Mouse (Mus musculus) midbrain, postnatal 0 days (tissue): ENCODE measurements around the gene Insr. TPM values are rescaled to one million over a fixed set of nuclear protein-coding genes. Genes with fewer than 3 reads are reported as not detected.
A peak's percentile ranks its signal among the peaks of the same experiment; 100 is the strongest.

Experiments used
- ATAC-seq: fragments of 200-750 bp; cut with Nextera tagmentation; 2 replicates; pipeline ENCODE4 v1.8.0; 2017; ENCODE audit warnings: moderate number of reproducible peaks, mild to moderate bottlenecking, moderate TSS enrichment, moderate library complexity; ENCODE audit not compliant: low FRiP score
- DNase-seq: peaks from one replicate; pipeline ENCODE4 v3.0.0-alpha.2; 2015; ENCODE audit warnings: low spot score
- H3K27ac ChIP-seq: fragments of 300-500 bp; sonication (generic); 2 replicates; pipeline ENCODE4 v1.5.1; 2014; ENCODE audit warnings: low read depth, mild to moderate bottlenecking, low read length, mixed read lengths
- H3K27me3 ChIP-seq: fragments of 300-500 bp; sonication (generic); 2 replicates; pipeline ENCODE4 v1.6.1; 2014; ENCODE audit warnings: low read length, control low read depth, mixed read lengths; ENCODE audit not compliant: insufficient read depth
- H3K36me3 ChIP-seq: fragments of 300-500 bp; sonication (generic); 2 replicates; pipeline ENCODE4 v1.6.1; 2014; ENCODE audit warnings: low read length, control low read depth, mixed read lengths; ENCODE audit not compliant: insufficient read depth
- H3K4me1 ChIP-seq: fragments of 300-500 bp; sonication (generic); 2 replicates; pipeline ENCODE4 v1.6.1; 2014; ENCODE audit warnings: mild to moderate bottlenecking, control low read depth, antibody characterized with exemption, low read length, mixed read lengths; ENCODE audit not compliant: insufficient read depth
- H3K4me2 ChIP-seq: fragments of 300-500 bp; sonication (generic); 2 replicates; pipeline ENCODE4 v1.6.1; 2014; ENCODE audit warnings: low read depth, mild to moderate bottlenecking, low read length, mixed read lengths; ENCODE audit not compliant: poor library complexity, severe bottlenecking
- H3K4me3 ChIP-seq: fragments of 300-500 bp; sonication (generic); 2 replicates; pipeline ENCODE4 v1.5.1; 2014; ENCODE audit warnings: low read depth, mild to moderate bottlenecking, low read length, moderate library complexity
- H3K9ac ChIP-seq: fragments of 300-500 bp; sonication (generic); replicated peaks from 2 replicates; pipeline ENCODE4 v1.6.1; 2014; ENCODE audit warnings: mild to moderate bottlenecking, low read length, moderate library complexity, mixed read lengths; ENCODE audit not compliant: poor library complexity, severe bottlenecking
- H3K9me3 ChIP-seq: fragments of 300-500 bp; sonication (generic); 2 replicates; pipeline ENCODE4 v1.6.1; 2016; ENCODE audit warnings: low read length, control low read depth
- CTCF ChIP-seq: IDR thresholded peaks from 2 replicates; pipeline ENCODE4 v1.5.1; 2016; ENCODE audit warnings: antibody characterized with exemption, mild to moderate bottlenecking
- WGBS: fragments of 180-500 bp; shearing (Covaris S2); extraction: QIAGEN DNeasy Blood & Tissue Kit; methylation state at CpG from one replicate; pipeline ENCODE4 v1.1.7; 2014; 5-methylcytosine and 5-hydroxymethylcytosine counted together
- polyA plus RNA-seq: library from polyadenylated mRNA; unstranded; fragments of >200 nt; fragmentation: Nextera tagmentation; extraction: Ambion mirVana; gene quantifications from 2 replicates; pipeline ENCODE4 v1.2.1, GENCODE M21; 2015
- total RNA-seq: library from RNA; depleted of rRNA; stranded (reverse); fragments of >200 nt; gene quantifications from 2 replicates; pipeline ENCODE4 v1.2.3, GENCODE M21; 2014

Gene Insr
- total and polyA plus RNA-seq, 2 experiments from 2014 or later: 32.9 to 40.3 TPM

GRCm38 (mm10) chr8:3302131-3302530 lies 22.7 kb upstream of the Insr start:
- TF ChIP-seq CTCF: no peak
- H3K27me3 ChIP-seq: no peaks in the 10 kb centered on the region
- ATAC-seq (no peak), DNase-seq (no peak)
- H3K9me3 ChIP-seq: 0 out of 2 replicates have a peak, but pooled peaks cover 5% of the 10 kb centered on the region
- no peaks in the 10 kb centered on the region for H3K4me1 ChIP-seq
- no peak overlapping the region for H3K9ac ChIP-seq
- H3K4me3 ChIP-seq: no peak overlapping the region
- no peak overlapping the region for H3K27ac ChIP-seq
- no peak overlapping the region for H3K4me2 ChIP-seq
- WGBS: 78% methylated on average over 2 of the region's 2 CpGs
- no peaks in the 10 kb centered on the region for H3K36me3 ChIP-seq

- no peaks in the 10 kb centered on the region for H3K27me3 ChIP-seq
- ATAC-seq (no peak), DNase-seq (no peak)
- WGBS: 86% methylated on average over 5 of the region's 5 CpGs
- no peak overlapping the region for H3K27ac ChIP-seq
- no peak overlapping the region for H3K4me2 ChIP-seq
- TF ChIP-seq CTCF: no peak
- no peaks in the 10 kb centered on the region for H3K36me3 ChIP-seq
- no peaks in the 10 kb centered on the region for H3K4me1 ChIP-seq
- H3K9me3 ChIP-seq: no peaks in the 10 kb centered on the region
- H3K9ac ChIP-seq: no peak overlapping the region
- no peak overlapping the region for H3K4me3 ChIP-seq
Measured at GRCm38 (mm10) chr8:3299322-3299721, 19.9 kb upstream of the Insr start.

- Histone ChIP-seq H3K9me3 (no peaks in the 10 kb centered on the region), H3K4me2 (no peak overlapping the region), H3K36me3 (no peaks in the 10 kb centered on the region), H3K27me3 (no peaks in the 10 kb centered on the region), H3K27ac (no peak overlapping the region), H3K4me3 (no peak overlapping the region), H3K4me1 (no peaks in the 10 kb centered on the region), H3K9ac (no peak overlapping the region)
- peak; percentile 4; the same call in 1 of the 2 replicates for TF ChIP-seq CTCF
- WGBS: 37% methylated on average over 2 of the region's 2 CpGs
- ATAC-seq: no peak
- DNase-seq: no peak
Measured at GRCm38 (mm10) chr8:3285824-3286223, 6.4 kb upstream of the Insr start.

- Histone ChIP-seq H3K9ac (no peak overlapping the region), H3K9me3 (no peaks in the 10 kb centered on the region), H3K36me3 (no peaks in the 10 kb centered on the region), H3K4me2 (no peak overlapping the region), H3K27me3 (no peaks in the 10 kb centered on the region), H3K27ac (no peak overlapping the region), H3K4me3 (no peak overlapping the region), H3K4me1 (0 out of 2 replicates have a peak, but pooled peaks cover 2% of the 10 kb centered on the region)
- WGBS: 75% methylated on average over 4 of the region's 4 CpGs
- no peak for ATAC-seq
- DNase-seq: no peak
- TF ChIP-seq CTCF: no peak
Measured at GRCm38 (mm10) chr8:3284656-3285055, 5.2 kb upstream of the Insr start.

GRCm38 (mm10) chr8:3281296-3281695 lies 1.9 kb upstream of the Insr start:
- WGBS: 89% methylated on average over 3 of the region's 3 CpGs
- DNase-seq (no peak), ATAC-seq (no peak)
- Histone ChIP-seq H3K9me3 (no peaks in the 10 kb centered on the region), H3K27me3 (no peaks in the 10 kb centered on the region), H3K4me2 (no peak overlapping the region), H3K4me3 (no peak overlapping the region), H3K4me1 (peaks cover 13% of the 10 kb centered on the region), H3K9ac (no peak overlapping the region), H3K27ac (no peak overlapping the region), H3K36me3 (no peaks in the 10 kb centered on the region)
- TF ChIP-seq CTCF: no peak

GRCm38 (mm10) chr8:3280266-3280910 lies 971 bp upstream of the Insr start:
- no peaks in the 10 kb centered on the region for H3K27me3 ChIP-seq
- peak; percentile 53 for TF ChIP-seq CTCF
- 31% methylated on average over 11 of the region's 11 CpGs for WGBS
- H3K4me1 ChIP-seq: peaks cover 13% of the 10 kb centered on the region
- peak overlapping the region; percentile 67; the same call in 1 of the 2 replicates for H3K4me3 ChIP-seq
- no peaks in the 10 kb centered on the region for H3K9me3 ChIP-seq
- DNase-seq (peak; percentile 24), ATAC-seq (no peak)
- H3K27ac ChIP-seq: no peak overlapping the region
- H3K36me3 ChIP-seq: no peaks in the 10 kb centered on the region
- peak overlapping the region; percentile 76 for H3K4me2 ChIP-seq
- 0 out of 2 replicates have a peak overlapping the region, but pooled peaks have one; percentile 90 for H3K9ac ChIP-seq
